Mouse (Mus musculus): ENCODE results near the gene Insr. TPM values are rescaled to one million over a fixed set of nuclear protein-coding genes. Genes with fewer than 3 reads are reported as not detected.
"Not testable (repeated sequence)": the region's sequence is repeated elsewhere in the genome, so short reads cannot be mapped to it uniquely, and the experiment has no call there.

Gene Insr
- total RNA-seq, 4 experiments from 2014 or later, result 49.8 to 58.2 (median 50.7) TPM

DNA sequence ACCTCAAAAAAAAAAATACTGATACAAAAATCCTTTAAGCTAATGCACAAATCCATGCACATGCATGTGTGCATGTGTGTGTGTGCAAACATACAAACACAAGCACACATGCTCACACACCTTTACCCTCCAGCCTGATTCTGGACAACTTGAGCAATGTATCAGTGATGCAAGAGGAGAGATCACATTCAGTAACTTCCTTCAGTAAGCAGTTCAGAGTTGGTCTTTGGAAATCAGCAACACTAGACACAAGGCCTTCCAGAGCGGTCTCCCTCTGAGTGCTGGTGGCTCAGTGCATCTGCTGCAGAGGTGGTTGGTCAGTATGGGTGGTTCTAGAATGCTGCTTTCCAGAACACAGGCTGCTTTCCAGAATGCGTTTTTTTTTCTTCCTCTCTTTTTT, 46.8 kb downstream of the Insr start:
- DNase-seq (ENCODE audit: low spot score in 2 of 2), result no peak

DNA sequence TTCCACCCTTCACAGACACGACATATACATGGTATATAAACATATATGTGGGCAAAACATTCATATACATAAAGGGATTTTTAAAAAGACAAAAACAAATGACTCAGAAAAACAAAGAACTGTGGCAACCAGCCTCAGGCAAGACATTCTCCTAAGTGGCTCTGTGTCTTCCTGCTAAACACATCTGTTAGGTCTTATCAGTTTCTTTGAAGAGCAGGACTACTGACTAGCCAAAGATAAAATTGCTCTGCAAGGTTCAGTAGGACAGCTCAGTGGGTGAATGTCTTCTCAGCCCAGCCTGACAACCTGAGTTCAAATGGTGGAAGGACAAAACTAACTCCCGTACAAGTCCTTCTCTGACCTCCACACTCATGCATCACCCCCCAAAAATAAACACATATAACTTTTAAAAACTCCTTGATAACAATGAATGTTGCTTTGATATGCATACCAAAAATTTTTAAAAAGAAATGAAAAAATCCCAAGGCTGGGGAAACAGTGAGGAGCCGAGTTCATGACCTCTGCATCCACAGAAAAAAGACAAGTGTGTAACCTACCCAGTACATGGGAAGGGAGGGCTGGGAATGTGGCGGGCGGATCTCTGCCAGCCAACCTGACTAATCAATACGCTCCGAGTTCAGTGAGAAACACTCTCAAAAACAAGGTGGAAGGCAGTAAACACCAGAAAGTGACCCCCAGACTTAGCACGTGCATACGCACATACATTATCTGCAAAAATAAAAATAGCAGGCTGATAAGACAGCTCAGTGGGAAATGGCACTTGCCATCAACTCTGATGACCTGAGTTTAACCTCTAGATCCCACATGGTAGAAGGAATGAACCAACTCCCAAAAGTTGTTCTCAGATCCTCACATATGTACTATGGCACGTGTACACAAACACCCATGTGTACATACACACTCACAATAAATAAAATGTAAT, 49.0 kb downstream of the Insr start:
- DNase-seq (ENCODE audit: low spot score in 2 of 2), result no peak

- no peak for DNase-seq (ENCODE audit: low spot score in 2 of 2)
These were observed 52.0 kb downstream of the Insr start for GRCm38 (mm10) chr8:3227423-3227822.

- DNase-seq (ENCODE audit: low spot score in 2 of 2), result no peak
These were observed 53.7 kb downstream of the Insr start for GRCm38 (mm10) chr8:3225731-3226130.

DNA sequence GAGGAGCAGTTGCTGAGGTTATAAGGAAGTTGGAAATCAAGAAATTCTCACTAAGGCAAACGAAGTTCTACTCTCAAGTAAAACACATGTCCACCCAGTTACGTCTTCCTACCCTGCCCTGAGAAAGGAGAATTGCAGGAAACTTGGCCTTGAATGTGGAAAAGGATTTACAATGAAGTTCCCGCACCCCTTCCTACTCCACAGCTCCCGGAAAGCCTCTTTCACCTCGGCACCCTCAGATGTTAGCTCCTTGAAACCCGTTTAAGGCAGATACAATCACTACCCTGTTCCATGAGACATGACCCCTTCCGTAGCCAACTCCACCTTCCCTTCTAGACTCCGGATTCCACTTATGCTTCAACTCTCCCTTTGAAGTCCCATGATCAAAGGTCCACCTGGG, 54.2 kb downstream of the Insr start:
- no peak for DNase-seq (ENCODE audit: low spot score in 2 of 2)

DNA sequence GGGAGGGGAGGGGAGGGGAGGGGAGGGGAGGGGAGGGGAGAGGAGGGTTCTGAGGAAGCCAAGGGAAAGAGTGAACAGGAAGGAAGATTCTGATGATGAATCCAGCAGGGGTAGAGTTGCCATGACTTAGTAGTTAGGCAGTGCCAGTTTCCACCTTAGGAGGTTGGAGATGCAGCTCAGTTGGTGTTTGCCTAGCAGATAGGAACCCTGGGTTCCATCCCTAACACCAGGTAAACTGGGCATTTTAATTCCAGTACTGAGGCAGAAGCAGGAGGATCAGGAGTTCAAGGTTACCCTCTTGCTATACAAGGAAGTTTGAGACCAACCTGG, 56.8 kb downstream of the Insr start:
- no peak for DNase-seq (ENCODE audit: low spot score in 2 of 2)

DNA sequence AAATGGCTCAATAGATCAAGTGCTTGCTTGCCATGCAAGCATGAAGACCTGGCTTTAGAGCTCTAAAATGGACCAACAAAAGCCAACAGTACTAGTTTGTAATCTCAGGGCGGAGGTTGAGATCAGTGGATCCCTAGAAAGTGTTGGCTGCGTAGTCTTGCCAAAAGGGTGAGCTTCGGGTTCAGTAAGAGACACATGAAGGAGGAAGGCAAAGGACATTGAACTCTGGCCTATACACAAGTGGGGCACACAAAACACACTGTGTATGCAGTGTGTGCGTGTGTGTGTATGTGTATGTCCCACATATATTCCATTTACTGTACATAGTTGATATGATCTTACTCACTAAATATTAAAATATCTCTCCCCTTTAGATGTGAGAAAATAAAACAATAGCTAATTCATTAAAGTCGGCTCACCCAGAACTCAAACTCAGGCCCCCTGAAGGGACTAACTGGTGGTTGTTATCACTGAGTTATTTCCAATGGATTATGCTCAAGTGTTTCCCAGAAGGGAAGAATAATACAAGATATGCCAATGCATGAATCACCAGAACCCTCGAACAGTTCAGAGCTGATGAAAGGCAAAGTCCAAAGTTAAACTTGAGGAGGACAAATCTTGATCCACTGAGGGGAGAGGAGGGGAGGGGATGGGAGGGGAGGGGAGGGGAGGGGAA, 57.3 kb downstream of the Insr start:
- no peak for DNase-seq (ENCODE audit: low spot score in 2 of 2)

- peak; percentile 84 to 87 for DNase-seq (ENCODE audit: low spot score in 2 of 2)
These were observed 58.1 kb downstream of the Insr start for GRCm38 (mm10) chr8:3221047-3221959.

- DNase-seq (ENCODE audit: low spot score in 2 of 2), result no peak
These were observed 58.9 kb downstream of the Insr start for GRCm38 (mm10) chr8:3220502-3220901.

DNA sequence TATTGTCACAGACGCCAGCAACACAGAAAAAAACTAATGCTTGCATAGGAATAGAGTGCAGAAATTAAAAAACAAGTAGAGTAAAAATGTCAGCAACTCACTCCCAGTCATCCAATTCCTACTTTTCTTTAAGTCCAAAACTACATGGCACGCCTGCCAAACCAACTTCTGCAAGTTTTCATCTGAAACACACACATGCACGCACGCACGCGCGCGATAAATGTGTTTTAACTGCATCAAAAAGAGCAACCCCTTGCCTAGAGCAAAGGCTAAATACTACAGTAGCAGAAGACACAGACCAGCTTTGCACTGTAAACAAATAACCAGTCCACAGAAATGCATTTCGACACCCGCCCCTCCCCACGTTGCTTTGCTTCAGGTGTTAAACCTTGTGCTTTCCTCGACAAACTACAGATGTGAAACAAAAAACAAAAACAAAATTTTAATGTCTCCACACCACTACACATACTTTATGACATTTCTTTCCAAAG, 59.5 kb downstream of the Insr start:
- no peak for DNase-seq (ENCODE audit: low spot score in 2 of 2)

- no peak for DNase-seq (ENCODE audit: low spot score in 2 of 2)
These were observed 60.2 kb downstream of the Insr start for GRCm38 (mm10) chr8:3219266-3219665.

- DNase-seq (ENCODE audit: low spot score in 2 of 2), result no peak
These were observed 62.8 kb downstream of the Insr start for GRCm38 (mm10) chr8:3216541-3217092.

DNA sequence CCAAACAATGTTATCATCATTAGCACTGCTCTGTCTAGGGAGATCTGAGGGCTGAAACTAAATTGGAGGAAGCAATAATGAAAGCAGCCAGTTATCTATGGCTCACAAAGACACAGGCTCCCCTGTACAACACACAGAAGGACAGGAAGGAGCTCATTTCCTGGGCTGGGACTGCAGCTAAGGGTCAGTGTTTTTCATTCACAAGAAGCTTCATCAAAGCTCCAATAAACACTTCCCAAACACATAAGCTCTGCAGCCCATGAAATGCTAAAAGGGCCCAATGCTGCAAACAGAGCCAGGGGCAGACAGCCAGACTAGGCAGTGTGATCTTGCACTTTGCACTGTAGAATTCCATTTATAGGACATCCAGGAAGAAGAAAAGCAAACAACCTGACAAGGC, 63.9 kb downstream of the Insr start:
- no peak for DNase-seq (ENCODE audit: low spot score in 2 of 2)

DNA sequence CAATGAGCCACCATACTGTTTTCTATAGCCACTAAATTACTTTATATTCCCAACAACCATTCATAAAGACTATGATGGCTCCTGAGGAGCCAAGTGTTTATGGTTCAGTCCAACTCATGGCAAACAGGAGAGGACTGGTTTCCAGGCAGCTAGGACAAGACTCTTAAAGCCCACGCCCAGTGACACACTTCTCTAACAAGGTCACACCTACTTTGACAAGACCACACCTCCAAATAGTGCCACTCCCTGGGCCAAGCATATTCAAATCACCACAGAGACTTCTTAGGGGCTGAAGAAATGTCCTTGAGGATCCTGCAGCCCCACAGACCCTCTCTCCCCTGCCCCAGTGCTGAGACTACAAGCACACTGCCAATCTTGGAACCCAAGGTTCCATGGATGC, 64.8 kb downstream of the Insr start:
- no peak for DNase-seq (ENCODE audit: low spot score in 2 of 2)

DNA sequence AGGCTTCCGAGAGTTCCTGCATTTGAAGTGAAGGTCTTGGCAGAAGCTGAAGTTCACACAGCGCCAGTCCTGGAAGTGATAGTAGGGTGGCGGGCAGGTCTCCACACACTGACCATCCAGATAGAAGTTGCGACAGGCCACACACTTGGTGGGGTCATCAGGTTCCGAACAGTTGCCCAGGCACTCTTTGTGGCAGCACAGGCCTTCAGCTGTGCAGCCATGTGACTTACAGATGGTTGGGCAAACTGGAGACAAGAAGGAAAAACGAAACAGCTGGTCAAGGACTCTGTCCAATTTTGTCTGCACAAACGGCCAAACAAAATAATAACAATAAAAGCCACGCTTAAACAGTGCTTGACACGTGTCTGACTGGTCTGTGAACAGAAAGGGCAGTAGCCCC, 68.0 kb downstream of the Insr start:
- peak in 1 of 2 experiments; percentile 15 for DNase-seq (ENCODE audit: low spot score in 2 of 2)

GRCm38 (mm10) chr8:3209960-3210359, 69.5 kb downstream of the Insr start:
- DNase-seq (ENCODE audit: low spot score in 2 of 2), result no peak

- no peak for DNase-seq (ENCODE audit: low spot score in 2 of 2)
These were observed 70.1 kb downstream of the Insr start for GRCm38 (mm10) chr8:3209268-3209667.

GRCm38 (mm10) chr8:3208729-3209128, 70.7 kb downstream of the Insr start:
- no peak for DNase-seq (ENCODE audit: low spot score in 2 of 2)

- no peak for DNase-seq (ENCODE audit: low spot score in 2 of 2)
These were observed 74.5 kb downstream of the Insr start for GRCm38 (mm10) chr8:3204758-3205443.

DNA sequence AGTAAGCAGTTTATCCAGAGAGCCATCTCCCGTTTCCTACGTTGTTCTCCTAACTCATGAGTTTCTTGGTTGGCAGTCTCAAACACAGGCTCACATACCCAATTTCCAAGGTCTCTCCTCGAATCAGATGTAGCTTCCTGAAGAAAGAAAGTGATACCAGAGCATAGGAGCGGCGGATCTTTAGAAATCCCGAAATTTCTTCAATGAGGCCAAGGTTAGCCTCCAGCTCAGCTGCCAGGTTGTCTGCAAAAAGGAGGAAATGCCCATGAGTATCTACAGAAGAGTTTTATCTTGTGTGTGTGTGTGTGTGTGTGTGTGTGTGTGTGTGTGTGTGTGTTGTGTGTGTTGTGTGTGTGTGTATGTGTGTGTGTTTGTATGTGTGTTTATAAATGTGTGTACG, 76.6 kb downstream of the Insr start:
- no peak for DNase-seq (ENCODE audit: low spot score in 2 of 2)

DNA sequence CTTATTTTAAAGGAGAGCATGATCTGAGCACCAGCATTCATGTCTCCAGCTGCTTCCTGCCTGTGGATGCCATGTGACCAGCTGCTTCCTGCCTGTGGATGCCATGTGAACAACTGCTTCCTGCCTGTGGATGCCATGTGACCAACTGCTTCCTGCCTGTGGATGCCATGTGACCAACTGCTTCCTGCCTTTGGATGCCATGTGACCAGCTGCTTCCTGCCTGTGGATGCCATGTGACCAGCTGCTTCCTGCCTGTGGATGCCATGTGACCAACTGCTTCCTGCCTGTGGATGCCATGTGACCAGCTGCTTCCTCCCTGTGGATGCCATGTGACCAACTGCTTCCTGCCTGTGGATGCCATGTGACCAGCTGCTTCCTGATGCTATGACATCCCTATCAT, 85.1 kb downstream of the Insr start:
- DNase-seq (ENCODE audit: low spot score in 2 of 2), result not testable (repeated sequence)
